Mouse (Mus musculus) subcutaneous adipose tissue, adult 2 months (tissue): Measurements from ENCODE around the gene Senp6. TPM values are rescaled to one million over a fixed set of nuclear protein-coding genes. Genes with fewer than 3 reads are reported as not detected.

ENCODE experiments used
- polyA plus RNA-seq: library from polyadenylated mRNA; depleted of rRNA; stranded (reverse); fragments of >200 nt; gene quantifications from 2 replicates; pipeline ENCODE4 v1.2.3, GENCODE M21; 2012; ENCODE audit warnings: low replicate concordance; rRNA removed

The Senp6 gene
- polyA plus RNA-seq: 11.6 and 22.2 TPM in 2 replicates

GRCm38 (mm10) chr9:80066367-80067220 is at the start of gene Senp6:
Gene Senp6 (plus strand): TSS chr9:80066903.

GRCm38 (mm10) chr9:80164611-80165474 is 98.1 kb downstream of the Senp6 start, which contains the start of gene Myo6:
Gene Myo6 (plus strand): TSS chr9:80165031.

Other genes with a start within 250 kb of the Senp6 start
- 8.4 and 17.1 TPM in 2 replicates for gene Filip1, start 54.1 kb upstream of the Senp6 start, polyA plus RNA-seq
- gene Myo6, start 98.1 kb downstream of the Senp6 start, polyA plus RNA-seq: 11.7 and 21.2 TPM in 2 replicates